Mouse (Mus musculus): Measurements from ENCODE around the gene Cand2.
A peak's percentile ranks its signal among the peaks of the same experiment; 100 is the strongest.

The Cand2 gene

DNA sequence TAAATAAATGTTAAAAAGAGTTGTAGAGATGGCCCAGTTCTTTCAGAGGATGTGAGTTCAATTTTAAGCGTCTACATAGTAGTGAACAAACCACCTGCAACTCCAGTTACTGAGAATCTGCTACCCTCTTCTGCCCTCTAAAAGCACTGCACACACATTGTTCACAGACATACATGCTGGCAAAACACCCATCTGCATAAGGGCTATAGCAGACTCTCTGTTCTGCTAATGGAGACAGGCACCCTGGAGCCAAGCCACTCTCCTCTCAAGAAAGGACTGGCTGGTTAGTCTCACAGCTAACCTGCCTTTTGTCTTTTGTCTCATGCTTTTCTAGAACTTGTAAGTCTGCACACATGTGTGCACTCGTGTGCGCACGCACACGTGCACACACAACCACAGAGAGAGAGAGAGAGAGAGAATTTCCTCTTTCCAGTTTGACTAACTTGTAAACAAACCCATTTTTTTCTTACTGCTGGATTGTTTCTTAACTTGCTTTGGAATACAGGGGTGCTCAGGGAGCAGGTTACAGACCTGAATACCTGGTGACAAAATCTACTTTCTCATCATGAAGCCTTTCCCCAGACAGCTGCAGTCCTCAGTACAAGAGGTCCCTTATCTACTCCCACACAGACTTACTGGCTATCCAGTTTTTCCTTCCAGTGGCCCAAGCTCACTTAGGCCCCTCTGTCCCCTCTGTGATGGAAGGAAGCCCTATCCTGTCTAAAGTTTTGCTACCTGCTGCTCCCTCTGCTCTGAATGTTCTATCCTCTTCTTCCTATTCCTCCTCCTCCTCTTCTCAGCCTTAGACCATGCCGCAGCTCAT lies 56.7 kb downstream of the Cand2 start:
- no peak for DNase-seq (ENCODE audit: low spot score)

DNA sequence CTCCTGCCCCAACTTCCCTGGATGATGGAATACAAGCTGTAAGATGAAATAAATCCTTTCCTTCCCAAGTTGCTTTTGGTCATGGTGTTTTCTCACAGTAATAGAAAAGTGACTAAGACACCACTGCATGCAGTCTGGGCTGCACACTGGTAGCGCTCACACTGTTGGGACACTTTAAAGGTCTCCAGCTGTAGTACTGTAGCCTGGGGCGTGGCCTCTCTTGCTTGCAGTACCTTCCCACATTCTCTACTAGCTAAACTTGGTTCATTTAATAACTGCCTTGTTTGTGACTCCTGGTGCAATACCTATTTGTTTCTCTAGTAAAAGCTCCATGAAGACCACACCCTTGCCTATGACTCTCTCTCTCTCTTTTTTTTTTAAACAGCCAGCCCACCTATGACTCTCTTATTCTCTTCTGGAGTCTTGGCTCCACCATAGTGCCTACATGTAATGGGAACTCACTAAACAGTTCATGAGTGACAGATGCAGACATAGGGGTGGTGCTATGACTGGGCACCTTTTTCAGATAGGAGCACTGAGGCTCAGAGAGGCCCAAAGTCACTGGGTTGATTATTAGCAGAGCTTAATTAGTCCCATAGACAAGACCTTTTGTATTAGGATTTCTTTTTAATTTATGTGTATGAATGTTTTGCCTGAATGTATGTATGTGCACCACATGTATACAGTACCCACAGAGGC lies 58.0 kb downstream of the Cand2 start:
- no peak for DNase-seq (ENCODE audit: low spot score)

DNA sequence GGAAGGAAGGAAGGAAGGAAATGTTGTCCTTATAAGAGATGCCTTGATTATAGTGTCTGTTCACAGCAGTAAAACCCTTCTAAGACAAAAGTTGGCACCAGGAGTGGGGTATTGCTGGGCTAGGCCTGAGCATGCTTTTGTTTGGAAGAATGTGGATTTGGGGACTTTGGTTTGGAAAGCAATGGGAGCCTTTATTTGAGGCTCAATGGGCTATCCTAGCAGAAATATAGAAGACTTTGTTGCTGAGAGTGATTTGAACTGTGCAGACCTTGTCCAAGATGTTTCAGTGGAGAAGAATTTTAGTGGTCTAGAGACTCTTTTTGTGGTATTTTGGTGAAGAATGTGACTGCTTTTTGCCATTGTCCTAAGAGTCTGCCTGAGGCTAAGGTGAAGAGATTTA lies 59.5 kb downstream of the Cand2 start:
- no peak for DNase-seq (ENCODE audit: low spot score)

DNA sequence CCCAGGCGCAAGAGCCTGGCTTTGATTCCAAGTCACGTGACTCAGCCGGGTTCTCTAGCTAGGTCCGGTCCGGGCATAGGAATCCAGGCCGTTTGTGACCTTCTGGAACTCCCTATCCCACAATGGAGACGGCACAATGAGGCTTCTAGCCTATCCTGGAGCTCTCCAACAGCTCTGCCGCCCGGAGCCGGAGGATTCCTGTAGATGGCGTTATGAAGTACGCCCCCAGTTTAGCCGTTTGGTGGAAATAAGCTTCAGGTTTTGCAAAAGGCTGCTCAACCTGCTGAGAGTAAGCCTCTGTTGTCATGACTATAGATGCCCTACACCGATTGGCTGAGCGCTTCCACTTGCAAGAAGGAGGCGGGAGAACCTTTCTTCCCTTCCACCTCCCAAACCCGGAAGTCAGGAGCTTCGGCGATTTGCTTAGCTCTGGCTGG lies 63.8 kb downstream of the Cand2 start, which contains the start of gene Efcab12:
TSS of gene Efcab12 (minus strand) at position 252 of the 437 bp plus-strand sequence.
- DNase-seq (ENCODE audit: low spot score), result peak; percentile 76

DNA sequence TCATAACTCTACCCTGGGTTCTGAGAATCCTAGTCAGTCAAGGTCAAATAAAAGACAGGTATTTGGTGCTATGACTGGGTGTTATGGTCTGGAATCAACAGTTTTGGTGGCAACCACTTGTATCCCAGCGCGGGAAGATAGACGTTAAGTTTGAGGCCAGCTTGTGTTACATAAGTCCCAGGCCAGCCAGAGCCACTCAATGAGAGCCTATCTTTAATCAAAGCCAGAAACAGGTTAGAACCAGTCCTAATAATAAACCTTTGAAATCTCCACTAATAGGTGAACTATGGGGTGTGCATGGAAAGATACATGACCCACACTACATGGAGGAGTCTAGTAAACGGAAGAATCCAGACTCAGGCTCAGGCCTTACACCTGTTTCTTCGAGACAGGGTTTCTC lies 64.4 kb downstream of the Cand2 start:
- DNase-seq (ENCODE audit: low spot score), result no peak

DNA sequence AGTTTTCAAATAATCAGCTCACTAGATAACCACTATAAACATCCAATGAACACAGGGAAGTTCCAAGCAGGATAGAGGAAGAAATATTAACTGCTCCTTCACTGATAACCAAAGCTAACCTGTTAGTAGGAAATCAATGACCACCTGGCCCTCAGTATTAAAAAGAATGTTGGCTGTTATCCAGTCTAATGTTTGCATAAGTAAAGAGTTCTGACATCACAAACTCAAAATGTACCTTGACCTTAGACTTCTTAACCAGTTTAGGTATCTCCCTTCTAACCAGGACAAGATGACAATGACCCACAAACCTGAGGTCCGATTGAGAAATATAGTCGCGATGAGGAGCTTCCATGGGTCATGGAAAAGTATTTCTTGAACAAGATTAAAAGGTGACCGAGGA lies 70.7 kb downstream of the Cand2 start:
- no peak for DNase-seq (ENCODE audit: low spot score)

DNA sequence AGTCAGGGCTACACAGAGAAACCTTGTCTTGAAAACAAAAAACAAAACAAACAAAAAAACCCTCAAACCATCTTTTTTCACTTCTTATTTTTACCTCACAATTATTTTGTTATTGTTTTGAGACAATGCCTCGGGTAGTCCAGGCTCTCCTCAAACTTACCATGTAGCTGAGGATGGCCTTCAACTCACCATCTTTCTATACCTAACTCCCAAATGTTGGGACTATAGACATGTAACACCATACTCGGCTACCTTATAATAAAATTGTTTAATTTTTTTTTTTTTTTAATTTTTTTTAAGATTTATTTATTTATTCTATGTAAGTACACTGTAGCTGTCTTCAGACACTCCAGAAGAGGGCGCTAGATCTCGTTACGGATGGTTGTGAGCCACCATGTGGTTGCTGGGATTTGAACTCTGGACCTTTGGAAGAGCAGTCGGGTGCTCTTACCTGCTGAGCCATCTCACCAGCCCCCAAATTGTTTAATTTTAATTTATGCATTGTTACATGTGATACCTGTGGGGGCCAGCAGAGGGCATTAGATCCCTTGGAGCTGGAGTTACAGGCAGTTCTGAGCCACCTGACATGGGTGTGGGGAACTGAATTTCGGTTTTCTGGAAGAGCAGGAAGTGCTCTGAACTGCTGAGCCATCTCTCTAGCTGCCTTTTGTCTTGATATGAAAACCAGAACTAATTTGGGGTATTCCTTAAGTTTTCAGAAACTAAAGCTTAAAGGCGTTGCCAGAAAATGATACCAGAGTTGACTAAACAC lies 72.5 kb downstream of the Cand2 start:
- DNase-seq (ENCODE audit: low spot score), result no peak

DNA sequence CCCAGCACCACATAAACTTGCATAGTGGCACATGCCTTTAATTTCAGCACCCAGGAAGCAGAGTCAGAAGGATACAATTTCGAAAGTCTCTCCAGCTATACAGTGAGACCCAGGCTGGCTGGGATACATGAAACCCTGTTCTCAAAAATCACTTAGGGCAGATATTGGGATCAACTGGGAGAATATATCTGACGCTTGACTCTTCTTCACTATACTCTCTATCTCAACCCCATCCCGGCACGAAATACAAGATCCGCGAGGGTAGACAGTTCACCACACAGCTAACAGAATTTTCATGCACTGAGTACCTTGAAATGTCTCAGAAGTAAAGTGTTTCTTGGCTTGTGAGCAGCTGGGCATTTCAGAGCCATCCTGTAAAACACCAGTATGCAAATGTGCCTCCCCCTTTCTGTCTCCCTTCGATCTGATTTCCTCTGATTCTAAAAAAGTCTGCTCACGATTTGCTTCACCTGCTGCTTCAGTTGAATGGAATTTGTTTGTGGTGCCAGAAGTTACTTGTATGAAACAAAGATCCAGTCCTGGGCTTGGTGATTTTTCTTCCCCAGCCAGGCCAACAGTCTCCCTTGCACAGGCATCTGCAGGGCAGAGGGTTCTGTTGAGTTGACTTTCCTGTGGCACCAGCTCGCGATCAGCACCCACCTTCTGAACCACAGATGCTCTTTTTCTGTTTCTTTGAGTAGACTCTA lies 74.4 kb downstream of the Cand2 start:
- DNase-seq (ENCODE audit: low spot score), result no peak

DNA sequence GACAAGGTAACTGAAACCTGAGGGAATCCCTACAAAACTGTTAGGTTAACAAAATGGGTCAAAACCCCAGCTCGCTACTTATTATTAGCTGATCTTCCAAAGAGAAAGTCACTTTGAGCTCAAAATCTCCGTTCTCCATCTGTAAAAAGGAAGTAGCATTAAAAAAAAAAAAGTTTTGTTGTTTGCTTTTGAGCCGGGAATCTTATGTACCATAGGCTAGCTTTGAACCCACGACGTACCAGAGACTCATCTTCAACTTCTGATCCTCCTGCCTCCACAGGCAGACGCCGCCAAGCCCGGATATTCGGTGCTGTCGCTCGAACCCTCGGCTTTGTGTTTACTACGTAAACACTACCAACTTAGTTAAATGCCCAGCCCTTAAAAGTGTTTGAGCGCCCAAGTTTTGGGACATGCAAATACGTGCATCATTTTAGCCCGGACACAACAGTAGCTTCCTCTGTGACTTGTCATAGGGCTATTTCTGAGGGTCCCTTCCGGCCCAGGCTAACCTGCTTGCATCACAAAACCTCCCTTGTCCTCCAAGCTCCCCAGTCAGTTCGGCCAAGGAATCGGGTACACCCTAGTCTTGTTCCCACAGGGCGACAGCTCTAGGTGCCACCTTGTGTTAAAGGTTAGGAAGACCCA lies 78.2 kb downstream of the Cand2 start:
- DNase-seq (ENCODE audit: low spot score), result no peak

DNA sequence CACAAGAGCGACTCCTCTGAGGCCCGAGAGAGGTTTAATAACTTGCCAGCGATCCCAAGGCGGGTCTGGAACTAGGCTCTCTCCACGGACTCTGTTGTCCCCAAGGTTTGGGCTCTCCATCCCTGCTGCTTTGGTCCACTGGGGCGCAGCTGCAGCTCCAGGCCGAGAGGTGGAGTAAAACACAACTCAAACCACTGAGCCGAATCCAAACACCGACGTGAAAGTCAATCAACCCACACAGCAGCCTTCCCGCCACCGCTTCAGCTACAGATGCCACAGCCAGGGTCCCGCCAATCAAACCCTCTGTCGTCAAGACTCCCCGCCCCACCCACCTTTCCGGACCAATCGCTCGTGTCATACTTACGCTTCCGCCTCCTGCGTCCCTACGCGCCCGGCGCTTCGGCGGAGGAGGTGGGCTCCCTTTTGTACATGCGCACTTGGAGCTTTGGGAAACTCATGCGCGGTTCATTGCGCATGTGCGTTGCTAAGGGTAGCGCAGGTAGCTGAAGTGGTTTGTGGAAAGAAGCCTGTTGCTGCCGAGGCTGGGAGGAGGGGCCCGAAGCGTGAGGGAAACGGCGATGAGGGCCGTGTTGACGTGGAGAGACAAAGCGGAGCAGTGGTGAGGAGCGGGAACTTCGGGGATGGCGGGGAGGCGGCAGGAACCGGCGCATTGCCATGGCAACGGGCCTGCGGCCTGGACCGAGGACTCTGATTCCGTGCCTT lies 78.9 kb downstream of the Cand2 start, which contains the start of the genes Mbd4 and Ift122:
TSS of gene Mbd4 (minus strand) at position 281 of the 723 bp plus-strand sequence.
TSS of gene Ift122 (plus strand) at position 380 of the 723 bp plus-strand sequence.
- DNase-seq (ENCODE audit: low spot score), result peak; percentile 100

DNA sequence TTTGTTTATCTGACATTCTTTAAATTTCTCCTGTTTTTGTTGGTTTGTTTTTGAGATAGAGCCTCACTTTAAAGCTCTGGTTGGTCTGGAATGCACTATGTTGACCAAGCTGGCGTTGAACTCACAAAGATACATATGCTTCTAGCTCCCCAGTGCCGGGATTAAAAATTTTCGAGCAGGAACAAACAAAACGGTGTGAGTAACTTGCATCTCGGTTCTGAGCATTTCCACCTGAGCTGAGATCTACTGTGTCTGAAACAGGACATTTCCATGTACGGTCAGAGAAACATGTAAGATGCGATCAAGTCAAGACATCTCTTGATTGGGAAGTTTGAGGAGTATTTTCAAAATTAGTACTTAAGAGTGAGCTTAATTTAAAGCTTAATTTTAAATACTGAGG lies 79.6 kb downstream of the Cand2 start:
- DNase-seq (ENCODE audit: low spot score), result no peak

DNA sequence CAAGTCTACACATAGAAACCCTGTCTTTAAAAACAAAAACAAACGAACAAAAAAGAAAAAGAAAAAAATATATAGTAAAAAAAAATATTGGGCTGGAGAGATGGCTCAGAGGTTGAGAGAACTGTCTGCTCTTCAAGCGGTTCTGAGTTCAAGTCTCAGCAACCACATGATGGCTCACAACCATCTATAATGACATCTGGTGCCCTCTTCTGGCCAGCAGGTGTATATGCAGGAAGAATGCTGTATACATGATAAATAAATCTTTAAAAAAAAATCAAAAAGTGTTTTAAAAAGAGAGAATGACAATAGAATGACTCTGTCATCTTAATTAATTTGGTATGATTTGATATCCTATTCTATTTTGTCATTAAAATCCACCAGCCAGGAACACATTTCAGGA lies 80.1 kb downstream of the Cand2 start:
- no peak for DNase-seq (ENCODE audit: low spot score)

Data from yolk sac, embryonic 10.5 days (tissue).